Mouse (Mus musculus): Measurements from ENCODE around the gene Terb1.
A peak's percentile ranks its signal among the peaks of the same experiment; 100 is the strongest.

The Terb1 gene

GRCm38 (mm10) chr8:104448796-104449195, 60.9 kb downstream of the Terb1 start:
- DNase-seq = no peak

DNA sequence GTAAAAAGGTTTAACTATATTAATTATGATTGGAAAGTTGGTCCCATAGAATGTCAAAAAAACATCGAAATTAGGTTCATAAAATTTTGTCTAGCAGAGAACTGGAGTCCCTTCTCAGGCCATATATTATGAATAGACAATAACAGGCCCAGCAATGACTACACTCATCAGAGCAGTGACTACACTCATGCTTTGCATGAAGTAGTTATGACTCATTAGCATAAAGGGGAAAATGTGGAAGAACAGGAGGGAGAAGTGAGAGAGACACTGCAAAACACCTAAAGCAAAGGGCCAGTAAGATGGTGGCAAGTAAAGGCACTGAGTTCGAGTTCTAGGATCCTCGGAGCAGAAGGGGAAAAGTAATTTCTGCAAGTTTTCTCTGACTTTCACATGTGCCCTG, 63.7 kb downstream of the Terb1 start:
- no peak for DNase-seq

GRCm38 (mm10) chr8:104445248-104445647, 64.5 kb downstream of the Terb1 start:
- DNase-seq = no peak

DNA sequence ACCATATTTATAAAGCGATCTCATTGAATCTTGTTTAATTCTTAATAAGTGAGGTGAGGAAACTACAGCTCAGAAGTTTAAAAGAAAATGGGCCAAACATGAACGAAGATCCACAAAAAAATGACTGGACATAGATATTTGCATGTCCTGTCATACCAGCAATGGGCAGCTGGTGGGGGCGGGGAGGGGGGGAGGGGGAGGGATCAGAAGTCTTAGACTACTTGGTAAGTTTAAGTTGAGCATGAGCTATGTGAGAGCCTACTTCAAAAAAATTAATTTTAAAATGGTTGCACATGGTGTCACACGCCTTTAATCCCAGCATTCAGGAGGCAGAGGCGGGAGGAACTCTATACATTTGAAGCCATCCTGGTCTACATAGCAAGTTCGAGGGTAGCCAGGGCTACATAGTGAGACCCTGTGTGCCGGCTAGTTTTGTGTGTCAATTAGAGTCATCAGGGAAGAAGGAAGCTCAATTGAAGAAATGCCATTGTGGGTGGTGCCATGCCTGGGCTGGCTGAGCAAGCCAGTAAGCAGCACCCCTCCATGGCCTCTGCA, 66.5 kb downstream of the Terb1 start:
- no peak for DNase-seq

DNA sequence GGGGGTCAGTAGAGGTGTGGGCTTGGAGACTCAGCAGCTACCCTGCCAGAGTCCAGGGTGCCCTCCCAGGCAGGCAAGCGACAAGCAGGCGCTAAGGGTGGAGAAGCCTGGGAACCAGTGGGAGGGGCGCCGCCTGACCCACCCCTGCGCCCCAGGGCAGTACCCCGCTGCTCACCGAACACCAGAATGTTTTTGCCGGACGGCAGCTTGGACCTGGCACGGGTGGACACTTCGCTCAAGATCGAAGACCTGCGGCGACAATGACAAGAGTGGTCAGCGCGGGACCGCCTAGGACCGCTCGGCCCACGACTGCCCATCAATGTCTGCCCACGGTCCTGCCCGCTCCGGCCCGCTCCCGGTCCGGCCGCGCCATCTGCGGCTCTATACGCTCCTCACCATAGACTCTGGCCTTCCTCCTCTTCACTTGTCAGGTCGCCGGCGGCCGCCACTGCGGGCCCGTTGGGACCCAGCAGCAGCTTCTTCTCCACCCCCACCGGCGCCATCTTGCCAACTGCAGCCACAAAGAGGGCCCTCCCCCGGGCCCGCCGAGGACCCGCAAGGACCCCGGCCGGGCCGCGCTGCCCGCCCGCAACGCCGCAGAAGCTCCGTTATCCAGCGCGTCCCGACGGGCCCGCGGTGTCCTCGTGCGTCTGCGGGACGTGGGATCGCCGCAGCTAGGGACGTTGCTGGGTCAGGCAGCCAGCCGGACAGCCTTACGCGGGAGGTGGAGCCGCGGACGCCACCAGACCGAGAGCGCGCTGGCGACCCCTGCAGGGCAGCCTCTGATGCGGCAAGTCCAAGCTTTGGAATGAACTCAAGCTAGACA, 67.2 kb downstream of the Terb1 start, which contains the start of gene Dync1li2:
TSS of gene Dync1li2 (minus strand) at position 749 of the 826 bp plus-strand sequence.
- DNase-seq = peak; percentile 97 to 98

- DNase-seq = no peak
Measured at GRCm38 (mm10) chr8:104441613-104442012, 68.1 kb downstream of the Terb1 start.

DNA sequence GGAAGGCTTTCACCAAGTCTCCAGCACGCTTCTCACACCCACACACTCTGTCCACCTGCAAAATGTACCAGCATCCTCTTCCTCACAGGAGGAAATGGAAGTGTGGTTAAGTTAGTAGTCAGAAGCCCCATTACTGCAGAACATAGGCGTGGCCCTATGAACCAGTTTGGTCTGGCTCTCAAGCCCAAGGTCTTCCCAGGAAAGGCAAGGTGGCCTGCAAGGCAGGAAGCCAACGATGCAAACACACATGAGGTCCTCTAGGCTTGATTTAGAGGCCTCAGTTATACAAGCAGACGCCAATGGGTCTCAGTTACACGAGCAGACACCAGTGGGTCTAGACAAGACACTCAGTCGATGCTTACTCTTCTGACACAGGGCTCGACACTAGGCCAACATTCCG, 70.2 kb downstream of the Terb1 start:
- no peak for DNase-seq

DNA sequence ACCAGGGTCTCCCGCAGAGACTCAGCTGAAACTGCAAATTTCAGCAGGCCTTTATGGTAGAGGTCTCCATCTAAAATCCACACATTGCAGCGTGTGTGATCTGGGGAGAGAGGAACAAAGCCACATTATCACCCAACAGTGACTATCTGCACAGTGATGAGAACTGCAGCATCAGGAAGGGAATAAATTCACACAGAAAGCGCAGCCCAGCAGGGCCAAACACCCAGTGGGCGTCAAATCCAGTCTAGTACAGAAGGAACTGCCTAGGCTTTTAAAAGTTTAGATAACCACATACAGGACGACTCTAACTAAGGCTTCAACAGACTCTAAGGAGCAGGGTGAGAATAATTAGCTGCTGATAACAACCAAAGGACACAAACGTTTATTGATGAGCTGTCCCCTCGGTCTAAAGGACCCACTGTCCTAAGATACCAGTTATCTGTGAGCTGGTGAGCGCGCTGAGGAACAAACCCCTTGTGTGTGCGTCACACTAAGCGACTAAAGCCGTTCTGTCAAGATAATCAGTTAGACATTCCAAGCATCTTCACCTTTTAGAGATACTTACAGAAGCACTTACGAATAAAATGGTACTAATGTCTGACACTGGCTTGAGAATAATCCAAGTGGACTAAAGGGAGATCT, 72.1 kb downstream of the Terb1 start:
- no peak for DNase-seq

DNA sequence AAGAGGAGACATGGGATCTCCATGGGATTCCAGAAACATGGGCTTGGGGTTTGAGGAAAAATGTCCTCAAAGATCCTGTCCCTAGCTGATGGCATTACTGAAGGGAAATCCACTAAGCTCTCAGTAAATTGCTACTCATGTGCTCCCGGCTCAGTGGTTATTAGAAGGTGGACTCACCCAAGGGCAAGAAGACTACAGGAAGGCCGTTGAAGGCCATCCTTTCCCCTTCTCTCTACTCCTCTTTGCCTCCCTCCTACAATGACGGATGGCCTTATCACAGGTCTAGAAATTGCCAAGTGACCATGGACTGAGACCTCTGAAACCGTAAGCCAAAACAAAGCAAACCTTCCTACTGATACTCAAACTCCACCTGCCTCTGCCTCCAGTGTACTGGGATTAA, 73.1 kb downstream of the Terb1 start:
- no peak for DNase-seq

DNA sequence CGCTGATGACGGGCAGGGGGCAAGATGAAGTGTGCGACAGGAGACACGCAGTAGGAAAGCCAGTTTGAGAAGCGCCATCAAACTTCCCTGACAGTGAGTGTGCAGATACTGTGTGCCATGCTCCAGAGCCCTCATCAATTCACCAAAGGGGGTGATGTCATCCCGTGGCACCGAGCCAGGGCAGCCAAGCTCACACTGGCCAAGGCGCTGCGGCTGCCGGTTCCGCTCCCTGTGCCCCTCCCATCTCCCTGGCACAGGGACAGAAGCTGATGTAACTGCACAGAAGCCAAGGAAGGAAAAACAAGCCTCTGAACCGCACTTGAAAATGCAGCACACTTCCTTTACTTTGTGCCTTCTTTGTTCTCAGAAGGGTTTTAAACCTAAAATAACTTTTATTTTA, 73.7 kb downstream of the Terb1 start:
- peak; percentile 100 for DNase-seq

DNA sequence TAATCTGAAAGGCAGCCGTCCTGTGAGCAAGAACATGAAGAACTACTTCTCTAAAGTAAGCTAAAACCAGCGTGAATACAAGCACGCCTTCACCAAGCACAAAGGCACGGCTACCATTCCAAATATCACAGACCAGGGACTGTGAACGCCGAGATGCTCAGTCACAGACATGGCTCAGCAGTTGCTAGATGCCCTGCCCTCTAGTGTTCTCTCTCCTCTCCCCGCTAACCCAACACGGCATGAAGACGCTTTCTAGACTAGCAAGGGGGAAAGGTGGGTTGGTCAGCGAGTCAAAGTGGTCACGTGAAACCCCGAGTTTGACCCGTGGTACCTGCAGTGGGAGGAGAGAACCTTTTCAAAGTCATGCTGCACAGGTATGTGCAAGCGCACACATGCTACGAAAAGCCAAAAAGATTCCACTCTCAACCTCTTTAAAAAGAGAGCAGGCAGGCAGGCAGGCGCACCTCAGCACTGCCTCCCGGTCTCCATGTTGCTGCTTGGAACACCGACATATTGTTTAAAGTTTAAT, 74.8 kb downstream of the Terb1 start:
- DNase-seq = peak; percentile 49 to 56

- DNase-seq = peak; percentile 74 to 76
Measured at GRCm38 (mm10) chr8:104434275-104434674, 75.4 kb downstream of the Terb1 start.

DNA sequence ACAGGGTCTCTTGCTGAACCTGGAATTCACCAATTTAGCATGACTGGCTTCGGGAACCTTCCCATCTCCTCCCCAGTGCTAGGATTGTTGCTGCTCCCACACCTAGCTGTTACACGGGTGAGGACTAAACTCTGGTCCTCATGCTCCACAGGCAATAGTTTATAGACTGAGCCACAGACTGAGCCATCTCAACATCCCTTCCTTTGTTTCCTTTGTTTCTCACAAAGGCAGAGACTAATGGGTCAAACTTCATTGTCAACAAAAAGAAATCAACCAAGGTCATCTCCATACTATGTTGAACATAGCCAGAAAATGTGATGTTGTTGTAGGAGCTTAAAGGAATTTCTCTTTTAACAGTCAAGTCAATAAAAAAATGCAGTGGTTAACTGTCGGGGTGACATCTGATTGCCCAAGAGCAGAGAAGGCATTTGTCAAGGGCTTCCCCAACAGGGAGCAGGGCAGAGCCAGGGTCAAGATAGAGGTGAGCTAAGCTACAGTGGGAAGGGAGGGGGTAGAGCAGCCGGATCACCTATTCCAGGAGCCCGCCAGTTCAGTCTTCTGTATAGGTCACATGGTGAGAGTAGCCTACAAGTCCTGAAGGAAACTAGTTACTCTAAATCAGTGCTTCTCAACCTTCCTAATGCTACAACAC, 76.4 kb downstream of the Terb1 start:
- no peak for DNase-seq

DNA sequence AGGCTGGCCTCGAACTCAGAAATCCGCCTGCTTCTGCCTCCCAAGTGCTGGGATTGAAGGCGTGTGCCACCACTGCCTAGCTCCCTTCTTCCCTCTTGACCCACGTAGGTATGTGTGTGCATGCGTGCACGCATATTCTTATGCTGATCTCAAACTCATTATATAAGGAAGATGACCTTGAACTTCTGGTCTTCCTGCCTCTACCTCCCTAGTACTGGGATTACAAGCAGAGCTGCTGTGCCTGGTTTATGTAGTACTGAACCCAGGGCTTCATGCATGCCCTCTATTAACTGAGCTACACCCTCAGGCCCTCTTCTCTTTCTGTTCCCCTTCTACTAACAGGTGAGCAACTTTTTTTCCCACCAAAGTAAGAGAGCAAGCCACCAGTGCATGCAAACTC, 77.1 kb downstream of the Terb1 start:
- DNase-seq = no peak

GRCm38 (mm10) chr8:104430230-104430629, 79.5 kb downstream of the Terb1 start:
- no peak for DNase-seq

DNA sequence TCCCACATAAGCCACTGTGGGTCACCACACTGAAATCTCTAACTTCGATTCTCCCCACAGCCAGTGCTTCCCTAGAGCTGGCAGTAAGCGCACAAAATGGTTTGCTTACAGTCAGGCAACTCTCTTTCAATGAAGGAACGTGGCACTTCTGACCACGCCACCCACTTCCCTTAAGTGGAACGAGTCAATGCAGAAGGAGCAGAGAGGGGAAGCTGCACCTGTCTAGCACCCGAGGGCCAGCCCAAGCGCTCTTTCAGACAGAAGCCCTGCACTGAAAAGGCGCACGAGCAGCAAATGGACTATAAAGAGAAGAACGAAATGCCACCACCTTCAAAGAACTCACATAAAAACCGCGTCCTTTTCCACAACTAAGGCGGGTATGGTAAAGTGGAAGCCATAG, 82.0 kb downstream of the Terb1 start:
- DNase-seq = no peak

GRCm38 (mm10) chr8:104422313-104422712, 87.4 kb downstream of the Terb1 start:
- no peak for DNase-seq

DNA sequence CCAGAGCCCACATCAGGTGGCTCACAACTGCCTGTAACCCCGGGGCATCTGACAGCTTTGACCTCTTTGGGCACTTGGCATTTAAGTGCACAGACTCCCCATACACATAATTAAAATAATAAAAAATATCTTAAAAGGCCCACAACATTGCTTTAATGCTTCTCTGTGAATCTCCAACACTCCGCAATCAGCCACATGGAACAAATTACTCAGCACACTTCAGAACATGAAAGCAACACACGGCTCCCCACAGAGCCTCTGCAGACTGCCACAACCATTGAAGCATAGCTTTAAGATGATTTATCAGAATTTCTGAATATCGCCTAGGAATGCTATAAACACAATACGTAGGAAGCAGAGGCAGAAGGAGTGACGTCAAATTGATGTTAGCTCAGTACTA, 93.7 kb downstream of the Terb1 start:
- no peak for DNase-seq

DNA sequence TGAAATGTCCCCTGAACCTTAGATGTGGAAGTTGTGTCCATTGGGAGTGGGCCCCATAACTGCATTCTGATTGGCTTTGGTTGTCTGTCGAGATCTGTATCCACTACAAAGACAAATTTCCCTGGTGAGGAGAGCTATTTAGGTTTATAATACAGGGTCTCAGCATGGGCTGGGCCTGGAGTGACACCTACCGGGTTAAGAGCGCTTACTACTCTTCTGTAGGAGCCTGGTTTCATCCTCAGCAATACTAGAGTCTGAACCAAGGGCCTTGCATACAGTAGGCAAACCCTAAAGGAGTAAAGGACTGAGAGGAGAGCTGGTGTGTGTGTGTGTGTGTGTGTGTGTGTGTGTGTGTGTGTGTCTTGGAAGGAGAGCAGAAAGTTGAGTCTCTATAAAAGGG, 95.5 kb downstream of the Terb1 start:
- DNase-seq = no peak

GRCm38 (mm10) chr8:104413770-104414169, 95.9 kb downstream of the Terb1 start:
- no peak for DNase-seq

- DNase-seq = no peak
Measured at GRCm38 (mm10) chr8:104412805-104413532, 96.7 kb downstream of the Terb1 start.

GRCm38 (mm10) chr8:104411972-104412371, 97.7 kb downstream of the Terb1 start:
- no peak for DNase-seq

GRCm38 (mm10) chr8:104411468-104411867, 98.2 kb downstream of the Terb1 start:
- no peak for DNase-seq

All from cerebellum, postnatal 10 days (tissue).